Mouse (Mus musculus) urinary bladder, postnatal 36 days (tissue): ENCODE measurements around the gene Smco4.

ENCODE experiments used
- DNase-seq, 2 experiments: peaks; one replicate each; pipeline ENCODE4 v3.0.0; 2022; ENCODE audit warnings: low spot score in 2 of 2, mixed read lengths in 1 of 2

Smco4 gene

DNA sequence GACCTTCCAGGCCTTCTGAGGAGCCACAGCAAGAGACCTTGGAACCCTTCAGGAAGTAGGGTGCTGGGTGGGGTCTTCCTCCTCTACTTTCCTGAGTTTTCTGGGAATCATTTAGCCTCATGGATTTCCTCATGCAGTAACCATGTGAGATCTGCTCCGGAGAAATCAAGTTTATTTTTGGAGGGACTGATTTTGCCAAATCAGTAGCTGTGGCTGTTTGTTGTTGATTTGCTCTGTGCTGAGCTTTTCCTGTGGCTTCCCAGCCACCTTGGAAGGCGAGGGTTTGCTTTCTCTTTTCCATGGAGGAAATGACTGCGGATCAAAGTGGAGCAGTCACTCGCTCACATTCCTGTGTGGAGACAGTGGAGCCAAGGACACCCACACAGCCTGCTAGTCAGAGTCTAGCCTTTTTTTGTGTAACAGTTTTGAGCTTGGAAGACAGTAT, 14.2 kb downstream of the Smco4 start:
- no peak for DNase-seq

DNA sequence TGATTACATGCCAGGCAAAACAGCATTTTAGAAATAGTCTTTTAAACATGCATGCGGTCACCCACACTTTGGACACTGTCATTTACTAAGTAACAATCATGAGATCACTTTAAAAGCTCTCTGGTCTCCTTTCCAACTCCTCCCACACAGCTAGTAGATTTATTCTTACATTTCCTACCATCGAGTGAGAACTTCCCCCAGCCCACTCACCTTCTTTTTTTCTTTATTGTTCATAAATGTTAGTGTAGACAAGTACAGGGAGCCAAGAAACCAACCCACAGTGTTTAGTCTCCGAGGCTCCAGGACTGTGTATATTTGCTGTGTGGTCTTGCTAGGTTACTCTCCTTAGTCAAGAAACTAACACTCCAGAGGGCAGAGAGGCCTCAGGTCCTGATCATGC, 16.1 kb downstream of the Smco4 start:
- DNase-seq: no peak

DNA sequence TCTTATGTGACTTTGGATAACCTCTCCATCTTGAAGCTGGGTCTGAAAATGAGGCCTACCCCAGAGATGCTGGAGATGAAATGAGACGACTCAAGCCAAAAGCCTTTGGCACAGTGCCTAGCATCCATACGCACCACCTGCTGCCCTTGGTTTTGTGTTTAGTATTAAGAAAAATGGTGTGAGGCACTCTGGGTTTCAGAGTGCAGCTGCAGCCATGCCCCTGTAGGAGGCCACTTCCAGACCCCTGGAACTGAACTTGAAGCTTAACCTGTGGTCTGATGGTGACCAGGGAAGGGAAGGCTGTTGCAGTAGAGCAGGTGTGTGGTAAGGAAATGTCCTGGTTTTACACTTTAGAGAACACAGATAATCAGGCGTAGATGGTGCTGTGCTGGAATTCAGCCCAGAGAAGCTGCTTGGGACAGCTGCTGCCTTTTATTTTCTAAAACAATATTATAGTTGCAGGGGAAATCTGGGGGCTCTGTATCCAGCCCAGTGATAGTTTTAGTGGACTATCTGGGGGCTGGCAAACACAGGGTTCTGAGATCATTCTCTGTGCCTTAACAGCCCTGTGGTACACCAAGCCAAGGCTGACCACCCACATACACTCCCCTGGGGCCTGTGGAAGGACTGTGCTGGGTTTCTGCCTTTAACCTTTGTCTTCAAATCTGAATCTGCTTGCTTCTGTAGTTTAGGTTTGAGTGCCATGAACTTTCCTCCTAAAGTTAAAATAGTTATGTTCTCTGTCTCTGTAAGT, 17.5 kb downstream of the Smco4 start:
- DNase-seq: no peak

DNA sequence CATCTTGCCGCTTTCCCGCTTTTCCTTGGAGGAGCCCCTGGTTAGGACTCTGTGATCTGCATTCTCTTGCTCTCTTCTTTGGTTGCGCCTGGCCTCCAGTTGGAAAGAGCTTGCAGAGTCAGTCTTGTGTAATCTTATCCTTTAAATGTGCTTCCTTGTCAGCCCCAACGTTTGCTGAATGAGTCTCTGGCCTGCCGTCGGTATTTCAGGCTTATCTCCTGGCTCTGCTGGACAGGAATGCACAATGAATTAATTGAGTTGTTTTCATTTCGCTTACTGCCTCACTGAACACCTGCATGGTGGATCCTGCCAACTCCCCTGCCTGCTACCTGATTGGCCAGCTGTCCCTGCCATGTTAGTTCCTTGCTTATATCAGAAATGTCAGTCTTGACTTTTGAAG, 19.7 kb downstream of the Smco4 start:
- no peak for DNase-seq

DNA sequence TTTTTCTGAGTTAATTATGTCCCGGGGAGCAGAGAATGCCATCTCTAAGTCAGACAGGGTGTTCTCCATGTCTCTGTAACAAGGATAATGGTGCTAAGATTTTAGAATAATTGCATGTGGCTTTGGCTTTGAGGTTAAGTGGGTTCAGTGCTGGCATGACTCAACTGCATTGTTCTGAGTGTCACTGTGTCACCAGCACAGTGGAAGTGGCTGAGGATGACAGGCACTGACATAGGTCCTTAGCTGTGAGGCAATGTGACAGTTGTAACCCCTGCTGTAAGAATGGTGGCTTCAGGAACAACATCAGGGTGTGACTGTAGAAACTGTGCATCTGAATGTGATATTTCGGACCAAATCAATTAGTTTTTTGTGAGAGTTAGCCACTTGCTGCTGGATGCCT, 22.8 kb downstream of the Smco4 start:
- no peak for DNase-seq

DNA sequence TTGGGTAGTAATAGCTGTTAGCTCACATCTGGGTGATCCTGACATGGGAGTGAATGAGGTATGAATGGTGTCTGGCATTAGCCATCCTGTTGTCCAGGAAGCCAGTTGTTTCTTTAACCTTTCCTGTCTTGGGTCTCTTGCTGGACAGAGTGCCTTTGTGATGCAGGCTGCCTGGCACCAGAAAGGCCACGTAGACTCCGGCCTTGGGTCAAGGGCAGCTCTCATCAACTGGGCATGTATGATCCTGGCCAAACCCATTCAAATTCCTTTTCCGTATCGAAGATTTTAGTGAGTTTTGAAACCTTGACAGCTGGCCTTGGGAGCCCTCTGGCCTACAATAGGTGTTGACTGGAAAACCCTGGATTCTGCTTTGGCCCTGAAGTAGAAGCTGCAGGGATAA, 24.7 kb downstream of the Smco4 start:
- no peak for DNase-seq

DNA sequence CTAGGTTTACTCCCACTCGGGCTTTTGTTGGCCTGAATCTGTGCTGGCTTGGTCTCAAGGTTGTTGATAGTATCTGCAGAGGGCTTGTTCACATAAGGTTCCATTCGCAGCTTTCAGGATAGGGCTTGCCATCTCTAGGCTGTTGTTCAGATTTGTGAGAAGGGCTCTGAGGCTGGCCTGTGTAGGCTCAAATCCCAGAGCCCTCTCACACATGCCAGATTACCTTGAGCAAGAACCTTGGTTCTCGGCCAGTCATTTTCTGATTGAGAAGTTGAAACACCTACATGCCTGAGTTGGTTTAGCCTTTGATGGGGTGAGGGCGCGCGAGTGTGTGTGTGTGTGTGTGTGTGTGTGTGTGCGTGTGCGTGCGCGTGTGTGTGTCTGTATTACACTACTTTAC, 29.1 kb downstream of the Smco4 start:
- DNase-seq: peak in 1 of 2 experiments; percentile 35

DNA sequence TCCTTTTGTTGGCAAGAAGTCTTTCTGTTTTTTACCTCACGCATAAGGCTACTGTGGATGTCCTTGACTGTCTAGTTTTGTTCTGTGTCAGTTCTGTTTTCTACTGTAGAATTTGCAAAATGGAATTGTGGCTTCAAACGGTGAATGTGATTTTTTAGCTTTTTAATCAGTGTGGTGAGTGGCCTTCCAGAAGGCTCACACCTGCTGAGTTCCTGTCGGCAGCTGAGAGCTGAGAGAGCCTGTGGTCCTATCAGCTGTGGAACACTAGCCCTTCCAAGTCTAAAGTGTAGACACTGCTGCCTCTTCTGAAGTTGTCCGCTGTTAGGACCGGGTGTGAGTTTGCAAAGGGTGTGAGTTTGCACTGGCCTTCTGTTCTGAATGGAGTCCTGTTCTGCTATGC, 29.7 kb downstream of the Smco4 start:
- no peak for DNase-seq

DNA sequence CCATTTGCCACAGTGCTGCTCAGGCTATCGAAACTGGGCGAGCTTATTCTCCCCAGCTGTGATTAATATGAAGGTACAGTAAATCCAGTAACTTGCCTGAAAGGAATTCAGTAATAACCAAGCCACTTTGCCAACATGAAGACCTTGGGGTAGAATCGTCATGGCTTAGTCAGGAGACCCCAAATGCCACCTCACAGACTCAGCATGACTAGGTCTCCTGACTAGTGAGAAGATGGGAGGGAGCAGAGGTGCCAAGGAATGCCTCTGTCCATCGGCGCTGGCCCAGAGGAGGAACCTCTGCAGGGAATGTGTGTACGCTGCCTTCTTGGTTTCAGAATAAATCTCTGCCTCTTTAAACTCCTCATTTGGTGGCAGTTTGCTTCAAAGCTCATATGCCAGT, 30.4 kb downstream of the Smco4 start:
- no peak for DNase-seq

DNA sequence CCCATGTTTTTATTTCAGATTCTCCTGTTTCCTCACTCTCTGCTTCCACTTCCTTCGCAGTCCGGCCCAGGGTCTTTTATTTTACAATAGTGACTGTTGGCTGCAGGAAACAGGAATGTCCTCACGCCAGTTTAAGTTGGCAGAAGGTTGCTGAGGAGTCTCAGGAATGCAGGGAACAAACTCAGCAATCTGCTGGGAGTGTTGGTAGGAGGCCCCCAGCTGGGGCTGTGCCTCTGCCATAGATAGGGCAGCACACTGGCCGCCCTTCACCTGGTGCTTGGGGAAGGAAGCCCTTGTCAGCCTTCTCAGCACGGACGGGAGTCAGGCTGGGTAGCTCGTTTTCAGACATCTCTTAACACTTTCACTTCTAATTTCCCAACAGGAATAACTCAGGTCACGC, 32.0 kb downstream of the Smco4 start:
- no peak for DNase-seq

DNA sequence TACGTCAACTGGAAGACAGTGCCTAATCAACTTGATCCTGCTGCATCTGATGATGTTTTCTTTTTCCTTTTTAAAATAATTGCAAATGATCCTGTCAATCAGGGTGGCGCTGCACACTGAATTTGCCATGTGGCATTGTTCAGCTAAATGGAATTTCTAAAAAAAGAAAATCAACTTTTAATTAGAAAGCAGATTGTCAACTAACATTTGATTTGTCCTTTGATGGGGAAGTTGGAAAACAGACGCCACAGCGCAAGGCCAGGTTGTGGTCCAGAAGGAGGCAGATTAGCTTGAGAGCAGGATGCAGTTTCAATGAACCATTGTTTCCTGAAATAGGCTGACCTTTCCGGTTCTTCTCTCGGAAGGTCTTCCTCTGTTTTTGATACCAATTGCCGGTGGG, 33.3 kb downstream of the Smco4 start:
- DNase-seq: no peak

DNA sequence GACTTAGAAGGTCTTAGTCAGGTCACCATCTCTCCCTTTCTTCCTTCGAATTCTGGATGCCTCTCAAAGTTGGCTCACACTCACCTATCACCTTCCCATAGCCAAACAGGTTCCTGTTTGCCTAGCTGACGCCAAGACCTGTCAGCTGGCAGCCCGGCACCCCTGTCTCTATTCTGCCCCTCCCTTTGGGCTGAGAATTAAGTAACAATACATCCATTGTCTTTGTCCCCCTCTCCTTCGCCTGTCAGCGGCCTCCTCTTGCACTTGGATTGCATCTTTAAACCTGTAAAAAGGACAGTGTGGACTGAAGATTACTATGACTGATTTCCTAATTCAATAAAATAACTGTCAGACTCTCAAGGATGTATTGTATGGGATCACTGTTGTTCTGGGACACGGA, 34.6 kb downstream of the Smco4 start:
- DNase-seq: no peak

DNA sequence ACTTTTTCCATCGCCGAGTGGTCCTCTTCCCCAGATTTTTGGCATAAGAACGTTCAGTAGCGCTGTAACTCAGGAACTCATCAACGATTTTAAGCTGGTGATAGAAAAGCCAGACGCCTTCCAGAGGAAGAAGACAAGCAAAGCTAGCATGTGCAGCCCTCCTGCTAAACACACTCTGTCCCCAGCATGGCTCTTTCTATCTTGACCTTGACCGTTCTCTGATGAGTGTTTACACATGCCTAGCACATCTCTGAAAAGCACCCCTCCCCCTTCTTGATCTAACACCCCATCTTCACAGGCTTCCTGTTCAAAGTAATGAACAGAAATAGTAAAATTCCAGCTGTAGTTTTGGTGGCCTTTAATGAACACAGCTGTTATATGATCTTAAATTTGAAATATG, 35.1 kb downstream of the Smco4 start:
- DNase-seq: no peak

DNA sequence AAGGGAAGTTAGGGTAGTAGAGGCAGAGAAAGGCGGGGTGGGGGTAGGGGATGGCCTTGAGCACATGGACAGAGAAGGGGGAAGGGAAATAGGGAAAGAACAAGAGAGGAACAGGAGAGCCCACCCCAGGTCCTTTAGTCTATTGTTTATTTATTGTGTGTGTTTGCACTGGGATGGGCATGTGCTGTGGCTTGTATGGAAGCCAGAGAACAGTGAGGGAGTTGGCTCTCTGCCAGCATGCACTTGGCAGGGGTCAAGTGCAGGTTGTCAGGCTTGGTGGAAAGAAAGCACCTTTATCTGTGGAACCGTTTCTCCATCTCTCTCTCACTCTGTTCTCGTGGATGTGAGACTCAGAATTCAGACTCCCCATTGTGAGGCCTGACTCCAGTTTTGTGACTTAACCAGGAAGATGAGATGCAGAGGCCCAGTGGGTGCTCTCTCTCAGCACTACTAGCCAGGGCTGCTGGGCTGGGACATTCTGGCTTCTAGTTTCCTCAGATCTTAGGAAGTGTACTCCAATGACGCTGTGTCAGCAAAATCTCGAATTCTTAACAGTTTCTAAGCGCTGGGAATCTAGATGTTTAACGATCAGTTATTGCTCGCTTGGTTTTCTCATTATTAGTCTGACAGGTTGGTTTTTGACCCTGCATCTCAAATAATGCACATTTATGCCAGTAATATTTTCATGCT, 36.2 kb downstream of the Smco4 start:
- DNase-seq: peak; percentile 44 to 62

DNA sequence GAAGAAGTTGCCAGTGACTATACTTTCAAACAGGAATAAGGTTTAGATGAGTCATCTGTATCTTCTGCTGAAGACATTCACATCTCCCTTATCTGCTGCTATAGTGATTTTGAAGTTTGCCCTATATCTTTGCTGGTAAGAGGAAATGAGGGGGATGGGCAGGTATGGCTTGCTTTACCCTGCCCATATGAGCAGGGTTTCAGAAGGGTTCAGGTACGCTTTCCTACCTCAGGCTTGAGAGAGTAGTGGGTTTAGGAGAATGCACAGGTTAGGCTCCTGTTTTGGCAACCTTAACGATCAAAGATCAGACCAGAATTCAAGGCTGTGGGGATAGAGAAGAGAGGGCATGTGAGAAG, 36.7 kb downstream of the Smco4 start:
- no peak for DNase-seq

DNA sequence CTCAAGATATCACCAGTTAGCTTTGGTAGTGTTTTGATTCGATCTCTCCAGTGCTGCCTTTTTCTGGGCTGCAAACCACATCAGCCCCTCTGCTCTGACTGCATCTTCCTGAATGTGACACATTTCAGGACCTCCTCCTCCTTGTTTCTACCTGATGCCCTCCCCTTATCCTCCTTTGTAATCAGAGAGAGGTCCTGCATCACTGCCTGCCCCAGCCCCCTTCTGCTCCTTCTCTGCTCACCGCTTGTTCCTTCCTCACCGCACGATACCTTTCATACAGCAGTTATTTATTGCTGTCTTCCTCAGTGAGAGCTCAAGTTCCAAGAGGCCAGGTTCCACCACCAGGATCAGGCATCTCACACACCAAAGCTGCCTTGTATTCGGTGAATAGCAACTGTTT, 38.0 kb downstream of the Smco4 start:
- DNase-seq: no peak

DNA sequence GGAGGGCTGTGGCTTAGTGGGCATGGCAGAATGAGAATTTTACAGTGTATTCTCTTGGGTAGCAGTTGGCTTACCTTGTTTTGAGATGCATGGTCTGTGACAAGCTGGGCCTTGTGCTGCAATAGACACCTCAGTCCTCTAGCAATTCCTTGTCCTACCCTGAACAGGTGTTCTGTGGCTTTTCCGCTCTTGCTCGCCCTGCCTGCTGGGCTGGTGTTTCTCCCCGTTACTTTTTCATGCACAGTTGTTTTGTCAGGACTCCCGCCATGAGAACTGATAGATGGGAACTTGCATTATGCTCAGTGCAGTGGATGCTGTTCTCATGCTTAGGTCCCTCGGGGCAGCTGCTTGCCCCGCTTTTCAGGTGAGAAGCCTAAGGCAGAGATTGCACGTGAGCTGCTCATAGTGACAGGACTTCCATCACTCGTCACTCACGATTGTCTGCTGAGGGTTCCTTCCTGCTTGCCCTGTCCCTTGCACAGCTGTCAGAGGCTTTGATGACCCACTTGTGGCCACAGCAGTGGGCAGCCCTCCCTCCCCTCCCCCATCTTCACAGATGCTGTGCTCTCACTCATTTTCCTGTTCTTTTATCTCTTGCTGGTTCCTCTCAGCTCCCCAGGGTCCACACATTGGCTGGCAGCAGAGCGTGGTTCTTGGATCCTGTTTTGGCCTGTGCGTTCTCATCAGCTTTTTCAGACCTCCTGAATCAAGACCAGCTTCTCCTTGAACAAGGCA, 40.3 kb downstream of the Smco4 start:
- DNase-seq: no peak

DNA sequence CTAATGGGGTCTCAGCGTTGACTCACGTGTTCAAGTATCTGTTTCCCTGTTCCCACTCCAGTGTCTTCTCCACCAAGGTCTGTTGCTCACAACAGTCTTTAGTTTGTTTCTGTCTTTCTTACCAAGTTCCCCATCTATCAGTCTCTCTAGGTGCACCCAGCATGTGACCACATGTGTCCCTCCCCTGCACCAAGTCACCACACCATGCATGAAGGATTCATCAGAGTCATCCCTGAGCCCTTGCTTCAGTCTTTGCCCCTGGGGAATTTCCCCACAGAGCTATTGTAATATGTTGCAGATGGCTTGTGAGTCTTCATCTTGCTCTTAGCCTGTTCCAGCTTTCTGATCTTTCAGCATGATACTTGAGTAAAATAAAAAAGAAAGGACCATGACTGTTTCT, 40.9 kb downstream of the Smco4 start:
- DNase-seq: no peak

DNA sequence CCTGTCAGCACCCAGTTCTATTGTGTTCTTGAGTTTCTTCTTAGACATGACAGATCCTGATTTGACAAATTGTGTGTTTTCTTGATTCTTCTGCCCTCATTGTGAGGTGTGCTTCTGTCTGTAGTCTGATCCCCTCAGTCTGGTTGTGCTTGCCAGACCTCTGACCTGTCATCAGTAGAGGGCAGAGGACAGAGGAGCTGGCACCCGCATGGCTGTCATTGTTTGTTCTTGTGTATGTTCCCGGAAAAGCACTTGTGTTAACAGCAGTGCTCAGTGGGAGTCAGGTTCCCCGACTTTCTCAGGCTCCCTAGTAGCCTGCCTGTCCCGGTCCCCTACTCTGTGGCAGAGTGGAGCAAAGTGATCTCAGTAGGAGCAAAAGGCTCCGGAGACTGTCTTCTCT, 42.2 kb downstream of the Smco4 start:
- no peak for DNase-seq

DNA sequence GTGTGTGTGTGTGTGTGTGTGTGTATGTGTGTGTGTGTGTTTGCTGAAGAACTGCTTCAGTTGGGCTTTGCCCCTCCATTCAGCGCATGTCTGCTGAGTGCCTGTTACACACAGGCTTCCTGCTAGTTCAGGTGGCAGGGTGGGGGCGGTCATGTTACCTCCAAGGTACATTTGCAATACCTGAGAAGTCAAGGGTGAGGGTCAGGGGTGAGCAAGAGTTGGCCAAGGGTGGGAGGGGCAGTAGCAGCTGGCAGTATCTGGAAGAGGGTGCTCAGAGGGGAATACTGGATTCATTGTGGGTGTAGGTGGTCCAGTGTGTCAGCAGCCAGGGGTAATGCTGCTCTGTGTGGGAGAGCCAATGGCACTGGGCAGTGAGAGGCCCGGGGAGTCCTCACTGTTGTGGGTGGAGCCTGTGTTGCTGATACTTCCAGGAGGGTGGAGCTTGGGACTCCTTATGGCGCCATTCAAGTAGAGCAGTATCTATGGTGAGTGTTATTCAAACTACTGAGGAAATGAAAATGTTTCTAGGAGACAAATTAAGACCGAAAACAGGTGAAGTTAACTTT, 43.7 kb downstream of the Smco4 start:
- DNase-seq: no peak

DNA sequence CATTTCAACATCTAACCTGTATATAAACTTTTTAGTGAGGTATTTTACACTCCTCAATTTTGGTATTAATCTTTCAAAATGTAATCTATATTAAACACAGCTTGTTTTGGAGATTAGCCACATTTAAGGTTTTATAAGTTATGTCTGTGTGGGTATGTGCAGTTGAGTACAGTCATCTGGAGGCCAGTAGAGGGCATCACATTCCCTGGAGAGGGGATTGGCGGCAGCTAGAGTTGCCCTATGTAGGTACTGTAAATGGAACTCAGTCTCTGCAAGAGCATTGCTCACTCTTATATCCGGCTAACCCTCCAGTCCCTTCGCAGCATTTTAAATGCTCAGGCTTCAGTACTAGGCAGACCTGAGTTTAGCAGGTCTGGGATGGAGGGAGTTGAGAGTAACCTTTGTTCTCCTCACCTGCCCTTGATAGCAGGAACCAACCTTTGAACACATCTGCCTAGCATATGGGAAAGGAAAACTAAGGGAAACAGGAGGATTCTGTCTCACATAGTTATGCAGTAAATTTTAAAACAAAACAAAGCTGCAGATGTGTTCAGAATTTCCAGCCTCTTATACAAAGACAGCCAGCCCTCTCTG, 44.3 kb downstream of the Smco4 start:
- no peak for DNase-seq

DNA sequence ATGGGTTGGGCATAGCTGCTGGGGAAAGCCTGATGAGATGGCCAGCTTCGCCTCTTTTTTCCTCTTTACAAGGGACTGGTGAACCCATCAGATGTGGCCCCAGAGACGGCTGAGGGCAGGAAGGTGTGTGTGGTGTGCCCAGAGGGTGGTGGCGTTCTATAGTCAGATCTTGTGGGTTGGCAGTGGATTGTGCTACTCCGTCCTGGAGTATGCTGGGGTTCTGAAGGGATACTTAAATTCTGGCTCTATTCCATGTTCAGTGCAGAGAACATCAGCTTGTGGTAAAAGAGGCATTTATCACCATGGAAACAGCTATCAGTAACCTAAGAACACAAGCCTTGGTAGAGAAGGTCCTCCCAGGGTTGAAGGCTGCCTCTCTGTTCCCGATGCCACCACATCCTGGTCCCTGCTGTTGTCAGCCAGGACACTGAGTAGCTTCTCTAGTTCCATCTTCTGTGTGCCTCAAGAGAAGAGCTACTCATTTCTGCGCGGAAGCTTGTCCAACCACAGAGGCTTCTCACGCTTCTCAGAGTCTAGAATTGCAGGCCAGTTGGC, 45.8 kb downstream of the Smco4 start:
- DNase-seq: no peak
